Mouse (Mus musculus) ES-E14 (cell line): Measurements from ENCODE around the gene Ret.

Source experiments
- CHD2 ChIP-seq: IDR thresholded peaks from 2 replicates; pipeline ENCODE4 v1.6.1; 2014; ENCODE audit warnings: mild to moderate bottlenecking, low read depth, low read length, inconsistent platforms
- MAFK ChIP-seq: IDR thresholded peaks from 2 replicates; pipeline ENCODE4 v1.6.1; 2014; ENCODE audit warnings: mild to moderate bottlenecking, low read depth, low read length, inconsistent platforms; ENCODE audit not compliant: insufficient read depth
- ZNF384 ChIP-seq: IDR thresholded peaks from 2 replicates; pipeline ENCODE4 v1.6.1; 2012; ENCODE audit warnings: low read depth, low read length, inconsistent platforms

DNA sequence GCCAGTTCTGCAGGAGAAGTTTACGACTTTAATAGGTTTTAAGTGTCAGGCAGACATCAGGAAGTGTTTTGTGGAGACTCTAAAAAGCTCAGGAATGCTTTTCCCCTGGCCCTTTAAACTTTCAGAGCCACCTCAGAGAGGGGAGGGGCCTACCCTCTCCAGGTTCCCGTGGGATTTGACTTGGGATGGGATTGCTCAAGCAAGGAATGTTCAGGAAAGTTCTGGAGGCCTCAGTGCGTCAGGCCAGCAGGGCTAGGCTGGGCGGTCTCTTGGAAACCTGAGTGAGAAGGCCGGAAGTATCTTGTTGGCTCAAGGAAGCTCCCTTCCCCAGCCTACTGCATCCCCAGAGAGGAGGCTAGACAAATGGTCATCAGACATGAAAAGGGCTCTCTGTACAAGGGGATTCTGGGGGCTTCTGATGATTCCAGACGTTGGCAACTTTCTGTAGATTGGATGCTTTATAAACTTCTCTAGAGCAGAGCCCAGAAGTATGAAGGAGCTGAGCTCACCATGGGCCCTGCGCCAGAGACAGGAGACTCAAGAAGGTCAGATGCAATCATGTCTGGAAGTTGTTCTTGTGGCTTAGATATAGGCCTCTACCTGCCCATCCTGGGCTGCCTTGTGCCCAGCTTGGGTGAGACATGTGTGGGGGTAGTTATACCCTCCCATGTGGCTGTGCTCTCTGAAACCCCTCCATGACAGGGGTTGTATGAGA, 7.8 kb upstream of the Ret start:
- TF ChIP-seq MAFK (no peak), CHD2 (no peak), ZNF384 (no peak)
